Mouse (Mus musculus) kidney, postnatal 25 days (tissue): ENCODE measurements around the gene Mapkapk5.

ENCODE experiments used
- DNase-seq, 2 experiments: peaks; one replicate each; pipeline ENCODE4 v3.0.0; 2021; ENCODE audit warnings: mixed read lengths in 2 of 2

Mapkapk5 gene

DNA sequence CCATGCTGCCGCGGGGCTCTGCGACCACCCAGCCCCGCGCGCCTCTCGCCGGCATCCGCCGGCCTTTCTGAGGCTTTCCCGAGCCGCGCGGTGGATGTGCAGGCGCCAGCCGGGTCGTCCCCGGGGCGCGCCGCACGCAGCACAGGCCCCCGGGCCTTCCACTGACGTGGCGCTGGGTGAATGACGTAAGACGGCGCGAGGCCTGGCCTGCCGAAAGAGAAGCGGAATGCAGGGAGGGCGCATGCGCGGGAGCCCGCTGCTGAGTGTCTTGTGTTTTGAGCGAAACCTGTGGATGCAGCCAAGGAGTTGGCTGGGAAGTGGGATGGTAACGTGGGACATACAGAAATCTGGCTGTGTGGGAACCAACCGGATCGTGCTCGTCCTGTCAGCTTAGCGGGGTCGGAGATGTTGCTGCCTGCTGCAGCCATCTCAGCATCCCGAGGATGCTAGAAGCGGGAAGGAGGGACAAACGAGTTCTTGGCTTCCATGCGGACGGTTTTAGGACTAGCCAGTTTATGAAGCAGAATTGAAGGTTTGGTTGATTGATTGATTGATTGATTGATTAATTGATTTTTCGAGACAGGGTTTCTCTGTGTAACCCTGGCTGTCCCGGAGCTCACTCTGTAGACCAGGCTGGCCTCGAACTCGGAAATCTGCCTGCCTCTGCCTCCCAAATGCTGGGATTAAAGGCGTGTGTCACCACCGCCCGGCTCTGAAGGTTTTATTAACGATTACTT, at the start of gene Mapkapk5:
TSS of gene Mapkapk5 (minus strand) at position 113 of the 737 bp plus-strand sequence.
- DNase-seq, result peak; percentile 96 to 98

GRCm38 (mm10) chr5:121594714-121595313, 49.1 kb upstream of the Mapkapk5 start:
- DNase-seq, result no peak

DNA sequence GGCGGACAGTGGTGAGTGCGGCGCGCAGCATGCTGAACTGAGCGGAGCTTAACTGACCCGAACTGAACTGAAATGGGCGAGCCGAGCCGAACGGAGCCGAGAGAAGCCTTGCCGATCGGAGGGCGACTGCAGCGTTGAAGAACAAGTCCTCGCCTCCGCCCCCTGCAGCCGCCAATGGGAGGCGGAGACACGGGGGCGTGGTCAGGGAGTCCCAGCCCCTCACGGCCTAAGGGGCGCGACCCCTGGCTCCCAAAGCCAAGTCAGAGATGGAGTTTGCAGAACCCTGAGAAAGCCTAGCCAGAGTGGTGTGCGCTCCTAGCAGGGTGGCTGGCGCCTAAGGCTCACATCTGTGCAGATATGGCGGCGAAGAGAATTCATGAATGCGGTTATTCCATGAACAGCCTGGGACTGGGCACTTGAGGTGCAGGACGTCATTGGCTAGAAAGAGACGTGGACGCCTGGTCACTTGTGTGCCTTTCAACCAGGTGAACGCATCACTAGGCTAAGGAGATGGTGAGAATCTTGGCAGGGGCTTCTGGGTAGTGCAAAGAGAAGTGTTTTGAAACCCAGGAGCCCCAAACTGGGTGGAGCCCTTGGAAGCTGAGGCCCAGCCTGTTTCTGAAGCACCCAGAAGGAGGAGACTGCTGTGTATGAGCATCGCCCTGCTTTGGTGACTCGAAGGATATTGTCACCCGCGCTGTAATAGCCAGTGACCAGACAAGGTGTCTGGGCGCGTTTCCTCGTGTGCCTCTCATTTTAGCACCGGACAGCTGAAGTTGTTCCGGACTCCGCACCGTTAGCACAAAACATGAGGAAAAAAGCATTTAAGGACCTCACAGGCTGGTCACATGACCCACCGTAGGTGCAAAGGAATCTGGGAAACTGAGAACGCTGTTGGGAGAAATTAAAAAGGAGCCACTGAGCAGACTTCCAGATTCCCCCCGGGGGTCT, 48.0 kb upstream of the Mapkapk5 start, which contains the start of gene Aldh2:
TSS of gene Aldh2 (minus strand) at position 374 of the 951 bp plus-strand sequence.
- DNase-seq, result peak; percentile 94 to 97

DNA sequence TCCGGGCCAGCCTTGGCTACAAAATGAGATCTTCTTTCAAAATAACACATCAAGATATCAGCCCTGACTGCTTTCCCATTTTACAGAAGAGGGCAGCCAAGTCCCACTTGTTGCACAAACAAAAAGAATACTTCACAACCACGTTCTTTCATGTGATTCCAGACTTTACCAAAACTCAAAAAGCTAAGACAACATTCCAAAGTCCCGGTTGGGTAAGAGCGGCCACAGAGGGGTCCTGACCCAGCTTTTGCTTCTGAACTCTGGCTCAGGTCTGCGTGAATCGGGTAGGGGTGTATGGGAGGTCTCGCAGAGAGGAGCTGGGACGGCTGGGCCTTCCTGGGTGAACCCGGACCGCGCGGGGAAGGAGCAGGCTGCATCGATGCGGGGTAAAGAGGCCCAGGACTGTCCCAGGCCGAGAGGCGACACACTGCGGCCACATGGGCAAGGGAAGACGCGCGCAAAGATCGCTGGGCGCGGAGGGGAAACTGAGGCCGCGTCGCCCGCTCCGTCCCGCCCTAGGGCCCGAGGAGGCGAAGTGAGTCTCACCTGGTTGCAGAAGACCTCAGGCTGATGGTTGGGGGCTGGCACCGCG, 47.2 kb upstream of the Mapkapk5 start:
- no peak for DNase-seq

GRCm38 (mm10) chr5:121592064-121592815, 46.5 kb upstream of the Mapkapk5 start:
- DNase-seq, result no peak

DNA sequence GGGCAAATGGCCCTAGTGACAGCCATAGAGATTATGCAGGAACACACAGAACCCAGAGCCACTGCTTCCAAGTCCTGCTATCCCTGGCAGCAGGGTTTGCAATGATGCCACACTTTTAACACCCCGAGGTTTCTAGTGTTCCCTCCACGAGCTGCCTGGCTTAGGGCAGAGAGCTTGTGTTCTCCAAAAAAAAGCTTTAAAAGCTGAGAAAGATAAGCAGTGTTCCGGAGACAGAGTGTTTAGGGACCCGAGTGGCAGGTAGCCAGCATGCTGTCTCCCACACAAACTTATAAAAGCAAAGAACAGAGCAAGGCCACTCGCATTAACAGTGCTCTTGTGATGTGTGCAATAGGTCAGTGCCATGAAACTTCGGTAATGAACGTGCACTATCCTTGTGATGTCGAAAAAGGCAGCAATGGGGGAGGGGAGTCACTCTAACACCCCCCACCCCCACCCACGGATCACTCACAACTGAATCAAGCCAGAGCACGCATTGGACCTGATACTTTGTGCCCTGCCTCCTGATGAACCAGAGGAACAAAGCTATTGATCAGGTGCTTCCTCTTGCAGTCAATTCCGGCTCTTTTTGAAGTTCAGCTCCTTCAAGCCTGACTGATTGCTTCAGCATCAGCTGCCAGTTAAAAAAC, 45.8 kb upstream of the Mapkapk5 start:
- DNase-seq, result no peak

- no peak for DNase-seq
Observed at GRCm38 (mm10) chr5:121589928-121590327, 44.2 kb upstream of the Mapkapk5 start.

GRCm38 (mm10) chr5:121586400-121587039, 40.8 kb upstream of the Mapkapk5 start:
- peak; percentile 43 to 69 for DNase-seq

DNA sequence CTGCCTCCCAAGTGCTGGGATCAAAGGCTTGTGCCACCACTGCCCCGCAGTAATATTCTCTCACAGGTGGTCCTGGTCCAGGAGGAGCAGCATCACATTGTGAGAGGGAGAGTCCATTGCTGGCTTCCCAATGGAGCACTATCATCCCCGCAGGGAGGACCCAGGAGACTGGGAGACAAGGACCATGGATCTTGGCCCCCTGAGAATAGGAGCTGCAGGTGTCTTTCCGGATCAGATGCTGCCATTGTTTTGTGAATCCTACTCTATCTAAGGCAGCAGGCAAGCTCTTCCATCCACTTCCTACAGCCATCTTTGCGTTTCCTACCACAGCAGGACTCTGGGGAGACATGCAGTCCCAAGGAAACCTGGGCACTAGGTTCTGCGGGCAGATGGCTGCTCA, 40.0 kb upstream of the Mapkapk5 start:
- DNase-seq, result no peak

- no peak for DNase-seq
Observed at GRCm38 (mm10) chr5:121585005-121585404, 39.3 kb upstream of the Mapkapk5 start.

DNA sequence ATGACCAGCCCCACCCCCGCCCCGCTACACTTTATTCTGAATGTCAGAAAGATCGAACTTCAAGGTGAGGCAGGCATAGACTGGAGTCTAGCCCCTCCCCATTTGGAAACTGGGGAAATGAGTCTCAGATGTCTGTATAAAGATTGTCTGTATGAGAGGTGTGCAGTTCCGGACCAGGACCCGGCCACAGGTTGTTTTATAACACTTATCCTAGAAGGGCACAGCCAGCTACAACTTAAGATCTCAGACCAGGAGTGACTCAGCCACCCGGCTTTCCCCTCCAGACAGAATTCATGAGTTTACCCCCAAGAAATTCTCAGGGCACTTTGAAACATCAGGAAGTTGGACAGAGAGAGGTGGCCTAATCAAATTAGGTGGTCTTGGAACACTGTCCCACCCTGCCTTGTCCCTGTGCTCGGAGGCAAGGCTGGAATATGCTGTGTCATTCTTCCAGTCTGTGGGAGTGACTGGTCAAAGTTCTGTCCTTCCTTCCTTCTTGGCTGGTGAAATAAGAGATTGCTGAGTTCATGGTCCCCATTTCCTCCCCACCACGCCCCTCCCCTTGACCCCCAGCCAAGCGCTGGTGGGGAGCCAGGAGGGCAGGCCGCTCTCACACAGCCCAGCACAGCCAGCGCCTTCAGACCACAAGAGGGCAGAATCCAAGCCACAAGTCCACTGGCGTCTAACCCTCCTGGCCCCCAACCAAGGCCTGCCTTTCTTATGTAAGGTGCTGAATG, 38.2 kb upstream of the Mapkapk5 start:
- peak; percentile 98 to 99 for DNase-seq

GRCm38 (mm10) chr5:121581945-121582344, 36.2 kb upstream of the Mapkapk5 start:
- no peak for DNase-seq

DNA sequence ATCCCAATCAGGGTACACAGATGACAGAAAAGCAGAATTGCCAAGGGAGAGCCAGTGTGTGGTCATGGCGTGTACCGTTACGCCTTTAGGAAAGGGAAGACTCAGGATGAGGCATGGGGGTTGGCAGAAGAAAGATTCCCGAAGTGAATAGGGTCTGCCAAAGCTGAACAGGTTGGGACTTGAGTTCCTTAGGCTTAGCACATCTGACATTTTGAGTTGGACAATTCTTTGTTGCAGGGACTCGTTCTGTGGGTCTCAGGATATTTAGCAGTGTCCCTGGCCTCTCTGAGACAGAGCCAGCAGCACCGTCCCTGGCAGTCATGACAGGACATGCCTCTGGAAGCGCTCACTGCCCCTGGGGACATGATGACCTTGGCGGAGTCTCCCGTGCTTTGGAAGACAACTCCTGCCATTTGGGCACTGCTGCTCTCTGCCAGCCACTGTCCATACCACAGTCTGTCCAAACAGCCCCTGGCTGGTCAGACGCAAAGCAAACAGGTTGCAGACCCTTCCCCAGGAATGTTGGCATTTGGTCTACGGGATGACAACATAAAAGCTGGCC, 31.3 kb upstream of the Mapkapk5 start:
- no peak for DNase-seq

DNA sequence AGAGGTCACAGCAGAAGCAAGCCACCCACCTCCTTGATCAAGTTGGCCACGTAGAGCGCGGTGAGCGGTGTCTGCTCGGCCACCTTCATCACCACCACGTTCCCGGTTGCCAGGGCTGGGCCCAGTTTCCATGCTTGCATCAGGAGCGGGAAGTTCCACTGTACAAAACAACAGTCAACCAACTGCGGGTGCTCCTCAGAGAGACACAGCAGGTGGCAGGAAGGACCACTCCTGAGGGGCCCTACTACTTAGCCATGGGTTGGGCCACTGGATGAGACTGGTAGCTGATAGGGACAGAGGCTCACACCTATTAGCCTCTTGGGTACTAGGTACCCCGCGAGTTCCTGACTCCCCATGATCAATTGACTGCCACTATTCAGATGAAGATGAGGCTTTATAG, 30.2 kb upstream of the Mapkapk5 start:
- DNase-seq, result no peak

DNA sequence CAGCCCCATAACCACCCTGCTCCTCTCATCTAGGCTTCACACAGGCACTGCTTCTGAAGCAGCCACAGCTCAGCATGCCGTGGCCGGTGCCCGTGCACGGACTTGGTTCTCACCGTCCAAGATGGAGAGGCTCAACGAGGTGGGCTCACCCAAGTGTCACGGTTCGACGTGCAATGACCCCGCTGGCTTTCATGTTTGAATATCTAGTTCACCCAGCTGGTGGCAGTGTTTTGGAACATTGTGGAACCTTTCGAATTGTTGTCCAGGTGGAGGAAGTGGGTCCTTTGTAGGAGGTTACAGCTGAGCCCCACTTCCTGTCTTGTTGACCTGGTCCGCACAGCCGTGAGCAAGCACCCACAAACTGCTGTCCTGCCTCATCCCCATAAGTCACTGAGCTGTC, 28.4 kb upstream of the Mapkapk5 start:
- DNase-seq, result no peak

DNA sequence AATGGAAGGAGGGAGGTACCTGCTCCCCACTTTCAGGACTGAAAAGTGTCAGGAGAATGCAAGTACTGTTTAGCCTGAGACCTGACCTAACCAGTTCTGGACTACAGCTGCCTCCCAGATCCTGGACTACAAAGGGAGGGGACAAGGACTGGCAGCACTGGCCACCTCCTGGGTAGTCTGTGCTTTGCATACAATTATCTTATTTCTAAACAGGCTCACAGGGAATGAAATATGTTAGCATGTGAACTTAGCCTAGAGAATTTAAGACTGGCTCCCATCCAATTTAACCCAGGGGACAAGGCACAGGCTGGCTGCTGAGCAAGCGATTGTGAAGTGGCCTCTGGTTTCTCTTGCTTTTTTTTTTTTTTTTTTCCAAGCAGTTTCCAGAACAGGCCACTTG, 25.1 kb upstream of the Mapkapk5 start:
- DNase-seq, result no peak

GRCm38 (mm10) chr5:121569881-121570420, 24.2 kb upstream of the Mapkapk5 start:
- DNase-seq, result no peak

DNA sequence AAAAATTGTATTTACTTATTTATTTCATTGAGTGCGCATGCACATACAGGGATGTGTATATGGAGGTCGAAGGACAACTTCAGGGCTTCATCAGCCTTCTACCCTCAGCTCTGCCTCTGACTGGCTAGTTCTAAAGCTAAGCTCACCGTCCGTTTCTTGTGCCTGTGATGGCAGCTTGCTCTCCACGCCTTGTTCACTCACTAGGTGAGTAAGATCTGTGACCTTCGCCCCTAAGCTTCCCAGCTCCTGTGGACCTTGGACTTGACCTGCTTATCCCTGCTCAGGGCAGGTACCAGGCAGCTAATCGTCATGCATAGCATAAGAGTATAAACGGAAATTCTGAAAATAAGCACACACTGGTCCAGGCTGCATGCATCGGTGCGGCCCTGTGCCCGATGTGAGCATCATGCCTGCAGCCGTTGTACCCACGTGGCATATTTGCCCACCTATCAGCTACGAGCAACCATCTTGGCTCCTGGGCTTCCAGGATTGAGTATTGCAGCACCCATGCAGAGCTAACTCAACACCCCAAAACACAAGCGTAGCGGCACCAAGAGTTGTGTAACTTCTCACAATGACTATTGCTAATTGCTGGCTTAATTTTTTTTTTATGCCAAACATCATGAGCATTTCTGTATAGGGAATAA, 20.5 kb upstream of the Mapkapk5 start:
- peak; percentile 72 to 87 for DNase-seq

DNA sequence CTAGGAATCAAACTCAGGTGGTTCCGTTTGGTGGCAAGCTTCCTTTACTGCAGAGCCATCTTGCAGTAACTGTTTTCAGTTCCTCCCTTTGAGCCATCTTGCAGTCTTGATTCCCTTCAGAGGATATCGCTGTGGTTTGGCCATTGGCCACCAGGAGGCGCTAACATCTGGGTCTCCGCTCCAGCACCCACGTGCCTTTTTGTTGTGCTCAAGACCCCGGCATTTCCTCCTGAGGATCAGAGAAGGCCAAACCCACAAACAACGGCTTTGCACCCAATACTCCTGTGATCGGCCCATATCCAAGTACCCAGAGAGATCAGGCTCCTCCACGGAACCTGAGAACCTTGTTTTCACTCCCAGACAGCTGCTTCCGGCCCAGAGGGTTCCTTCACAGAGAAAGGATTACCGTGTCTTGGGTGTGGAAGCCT, 18.8 kb upstream of the Mapkapk5 start:
- peak; percentile 90 to 95 for DNase-seq
